Mouse (Mus musculus): ENCODE results near the gene Cox10. TPM values are rescaled to one million over a fixed set of nuclear protein-coding genes. Genes with fewer than 3 reads are reported as not detected.
A peak's percentile ranks its signal among the peaks of the same experiment; 100 is the strongest.

Cox10 gene
- polyA plus RNA-seq, 1 experiment from 2014 or later = 21.8 TPM

- 55% methylated on average over 13 of the region's 13 CpGs for WGBS
Measured at GRCm38 (mm10) chr11:63975260-63975899, 103.9 kb downstream of the Cox10 start.

GRCm38 (mm10) chr11:63973973-63974372 lies 105.3 kb downstream of the Cox10 start:
- no peaks in the 10 kb centered on the region for H3K9me3 ChIP-seq
- H3K4me2 ChIP-seq = no peak overlapping the region
- peaks cover 8% of the 10 kb centered on the region; the same call in 1 of the 2 replicates for H3K36me3 ChIP-seq
- peaks cover 4% of the 10 kb centered on the region for H3K27me3 ChIP-seq
- no peak for ATAC-seq (ENCODE audit: insufficient number of reproducible peaks, insufficient read depth, low FRiP score, low TSS enrichment, low read depth)
- H3K9ac ChIP-seq (replicated peaks) = no peak overlapping the region
- no peak overlapping the region for H3K27ac ChIP-seq
- H3K4me1 ChIP-seq (replicated peaks) = peaks cover 19% of the 10 kb centered on the region
- WGBS = 91% methylated on average over 2 of the region's 2 CpGs
- H3K4me3 ChIP-seq (replicated peaks) = no peak overlapping the region

More at GRCm38 (mm10) chr11:63975260-63975899, 103.9 kb downstream of the Cox10 start:
- no peaks in the 10 kb centered on the region for H3K9me3 ChIP-seq
- H3K4me2 ChIP-seq = no peak overlapping the region
- H3K4me1 ChIP-seq (replicated peaks) = peaks cover 11% of the 10 kb centered on the region; the same call in 1 of the 2 replicates
- peaks cover 8% of the 10 kb centered on the region; the same call in 1 of the 2 replicates for H3K36me3 ChIP-seq
- H3K27ac ChIP-seq = no peak overlapping the region
- peaks cover 4% of the 10 kb centered on the region for H3K27me3 ChIP-seq
- no peak overlapping the region for H3K9ac ChIP-seq (replicated peaks)
- ATAC-seq (ENCODE audit: insufficient number of reproducible peaks, insufficient read depth, low FRiP score, low TSS enrichment, low read depth) = no peak
- no peak overlapping the region for H3K4me3 ChIP-seq (replicated peaks)

- whole genome bisulfite sequencing = 92% methylated on average over 9 of the region's 9 CpGs
- Histone ChIP-seq H3K9ac (replicated peaks) (no peak overlapping the region), H3K36me3 (peaks cover 8% of the 10 kb centered on the region; the same call in 1 of the 2 replicates), H3K27ac (no peak overlapping the region), H3K4me2 (no peak overlapping the region), H3K9me3 (no peaks in the 10 kb centered on the region), H3K4me3 (replicated peaks) (no peak overlapping the region), H3K4me1 (replicated peaks) (peaks cover 26% of the 10 kb centered on the region), H3K27me3 (peaks cover 4% of the 10 kb centered on the region)
- no peak for ATAC-seq (ENCODE audit: insufficient number of reproducible peaks, insufficient read depth, low FRiP score, low TSS enrichment, low read depth)
Measured at GRCm38 (mm10) chr11:63971462-63971861, 107.8 kb downstream of the Cox10 start.

- WGBS = 98% methylated on average over 6 of the region's 6 CpGs
- H3K4me1 ChIP-seq (replicated peaks) = peaks cover 29% of the 10 kb centered on the region
Measured at GRCm38 (mm10) chr11:63970818-63971217, 108.5 kb downstream of the Cox10 start.

GRCm38 (mm10) chr11:63969205-63969910 lies 109.9 kb downstream of the Cox10 start:
- Histone ChIP-seq H3K9me3 (no peaks in the 10 kb centered on the region), H3K4me3 (replicated peaks) (no peak overlapping the region), H3K27ac (peak overlapping the region; percentile 31; the same call in 1 of the 2 replicates), H3K27me3 (peaks cover 8% of the 10 kb centered on the region), H3K4me2 (no peak overlapping the region), H3K36me3 (peaks cover 8% of the 10 kb centered on the region; the same call in 1 of the 2 replicates), H3K9ac (replicated peaks) (no peak overlapping the region), H3K4me1 (replicated peaks) (peaks cover 32% of the 10 kb centered on the region)
- WGBS = 41% methylated on average over 11 of the region's 11 CpGs
- no peak for ATAC-seq (ENCODE audit: insufficient number of reproducible peaks, insufficient read depth, low FRiP score, low TSS enrichment, low read depth)

More at GRCm38 (mm10) chr11:63970818-63971217, 108.5 kb downstream of the Cox10 start:
- no peak overlapping the region for H3K9ac ChIP-seq (replicated peaks)
- no peaks in the 10 kb centered on the region for H3K9me3 ChIP-seq
- H3K27me3 ChIP-seq = peaks cover 8% of the 10 kb centered on the region
- no peak overlapping the region for H3K4me2 ChIP-seq
- no peak overlapping the region for H3K27ac ChIP-seq
- no peak for ATAC-seq (ENCODE audit: insufficient number of reproducible peaks, insufficient read depth, low FRiP score, low TSS enrichment, low read depth)
- H3K4me3 ChIP-seq (replicated peaks) = no peak overlapping the region
- H3K36me3 ChIP-seq = peaks cover 8% of the 10 kb centered on the region; the same call in 1 of the 2 replicates

GRCm38 (mm10) chr11:63968388-63969035 lies 110.8 kb downstream of the Cox10 start:
- 40% methylated on average over 3 of the region's 3 CpGs for WGBS
- no peak overlapping the region for H3K27ac ChIP-seq
- no peak for ATAC-seq (ENCODE audit: insufficient number of reproducible peaks, insufficient read depth, low FRiP score, low TSS enrichment, low read depth)
- no peaks in the 10 kb centered on the region for H3K9me3 ChIP-seq
- no peak overlapping the region for H3K4me2 ChIP-seq
- H3K36me3 ChIP-seq = peaks cover 13% of the 10 kb centered on the region
- H3K4me3 ChIP-seq (replicated peaks) = no peak overlapping the region
- peaks cover 32% of the 10 kb centered on the region for H3K4me1 ChIP-seq (replicated peaks)
- peaks cover 9% of the 10 kb centered on the region for H3K27me3 ChIP-seq
- no peak overlapping the region for H3K9ac ChIP-seq (replicated peaks)

- Histone ChIP-seq H3K9me3 (no peaks in the 10 kb centered on the region), H3K4me2 (no peak overlapping the region), H3K9ac (replicated peaks) (no peak overlapping the region), H3K36me3 (peaks cover 12% of the 10 kb centered on the region), H3K4me3 (replicated peaks) (no peak overlapping the region), H3K27ac (peak overlapping the region; percentile 29; the same call in 1 of the 2 replicates), H3K4me1 (replicated peaks) (peaks cover 32% of the 10 kb centered on the region), H3K27me3 (0 out of 2 replicates have a peak, but pooled peaks cover 7% of the 10 kb centered on the region)
- no peak for ATAC-seq (ENCODE audit: insufficient number of reproducible peaks, insufficient read depth, low FRiP score, low TSS enrichment, low read depth)
- 69% methylated on average over 9 of the region's 9 CpGs for WGBS
Measured at GRCm38 (mm10) chr11:63967641-63968387, 111.5 kb downstream of the Cox10 start.

GRCm38 (mm10) chr11:63965437-63965836 lies 113.8 kb downstream of the Cox10 start:
- Histone ChIP-seq H3K36me3 (peaks cover 12% of the 10 kb centered on the region), H3K4me2 (no peak overlapping the region), H3K9ac (replicated peaks) (no peak overlapping the region), H3K9me3 (no peaks in the 10 kb centered on the region), H3K4me1 (replicated peaks) (peaks cover 32% of the 10 kb centered on the region), H3K27ac (no peak overlapping the region), H3K27me3 (0 out of 2 replicates have a peak, but pooled peaks cover 7% of the 10 kb centered on the region), H3K4me3 (replicated peaks) (no peak overlapping the region)
- ATAC-seq (ENCODE audit: insufficient number of reproducible peaks, insufficient read depth, low FRiP score, low TSS enrichment, low read depth) = no peak
- WGBS = 64% methylated on average over 5 of the region's 5 CpGs

- Histone ChIP-seq H3K4me2 (no peak overlapping the region), H3K36me3 (no peaks in the 10 kb centered on the region), H3K4me1 (replicated peaks) (peaks cover 23% of the 10 kb centered on the region), H3K27ac (no peak overlapping the region), H3K27me3 (peaks cover 21% of the 10 kb centered on the region; the same call in 1 of the 2 replicates), H3K9me3 (no peaks in the 10 kb centered on the region), H3K9ac (replicated peaks) (no peak overlapping the region), H3K4me3 (replicated peaks) (no peak overlapping the region)
- ATAC-seq (ENCODE audit: insufficient number of reproducible peaks, insufficient read depth, low FRiP score, low TSS enrichment, low read depth) = no peak
- WGBS = 52% methylated on average over 4 of the region's 4 CpGs
Measured at GRCm38 (mm10) chr11:63957207-63957606, 122.1 kb downstream of the Cox10 start.

GRCm38 (mm10) chr11:63956748-63957147 lies 122.5 kb downstream of the Cox10 start:
- H3K4me3 ChIP-seq (replicated peaks) = no peak overlapping the region
- H3K4me1 ChIP-seq (replicated peaks) = peaks cover 27% of the 10 kb centered on the region
- peaks cover 24% of the 10 kb centered on the region; the same call in 1 of the 2 replicates for H3K27me3 ChIP-seq
- H3K27ac ChIP-seq = no peak overlapping the region
- ATAC-seq (ENCODE audit: insufficient number of reproducible peaks, insufficient read depth, low FRiP score, low TSS enrichment, low read depth) = no peak
- H3K9me3 ChIP-seq = no peaks in the 10 kb centered on the region
- WGBS = 40% methylated on average over 7 of the region's 7 CpGs
- H3K9ac ChIP-seq (replicated peaks) = no peak overlapping the region
- no peaks in the 10 kb centered on the region for H3K36me3 ChIP-seq
- H3K4me2 ChIP-seq = no peak overlapping the region

Data from limb, embryonic 12.5 days (tissue).